Mouse (Mus musculus) macrophage (primary cell): Measurements from ENCODE around the gene Ttc38. TPM values are rescaled to one million over a fixed set of nuclear protein-coding genes. Genes with fewer than 3 reads are reported as not detected.
"Not testable (repeated sequence)": the region's sequence is repeated elsewhere in the genome, so short reads cannot be mapped to it uniquely, and the experiment has no call there.

ENCODE experiments used
- H3K27ac ChIP-seq: fragments of 350-480 bp; formaldehyde crosslinking; 2 replicates; pipeline ENCODE4 v1.9.0; 2021
- H3K36me3 ChIP-seq: fragments of 350-480 bp; formaldehyde crosslinking; 2 replicates; pipeline ENCODE4 v1.9.0; 2021; ENCODE audit errors: inconsistent target
- H3K4me3 ChIP-seq: fragments of 350-480 bp; formaldehyde crosslinking; 2 replicates; pipeline ENCODE4 v1.9.0; 2021; ENCODE audit errors: inconsistent target
- H3K79me2 ChIP-seq: fragments of 350-480 bp; formaldehyde crosslinking; 2 replicates; pipeline ENCODE4 v1.9.0; 2021; ENCODE audit errors: inconsistent target
- WGBS: methylation state at CpG from one replicate; pipeline ENCODE4 v1.1.7; 2026; ENCODE audit warnings: inconsistent platforms; ENCODE audit not compliant: missing documents; 5-methylcytosine and 5-hydroxymethylcytosine counted together
- polyA plus RNA-seq: library from polyadenylated mRNA; stranded (reverse); fragments of 250-400 nt; gene quantifications from 3 replicates; pipeline ENCODE4 v1.2.4, GENCODE M21; 2018; ENCODE audit warnings: inconsistent platforms

Gene Ttc38
- polyA plus RNA-seq, 1 experiment from 2014 or later, result 6.6 TPM

GRCm38 (mm10) chr15:85841796-85842360 is 9.8 kb downstream of the Ttc38 start:
- Histone ChIP-seq H3K36me3 (0 out of 2 replicates have a peak, but pooled peaks cover 7% of the 10 kb centered on the region), H3K79me2 (no peaks in the 10 kb centered on the region), H3K4me3 (no peak overlapping the region), H3K27ac (no peak overlapping the region)
- WGBS, result 89% methylated on average over 5 of the region's 5 CpGs

GRCm38 (mm10) chr15:85845071-85845470 is 13.0 kb downstream of the Ttc38 start:
- no peak overlapping the region for H3K27ac ChIP-seq
- no peaks in the 10 kb centered on the region for H3K79me2 ChIP-seq
- H3K36me3 ChIP-seq, result 0 out of 2 replicates have a peak, but pooled peaks cover 7% of the 10 kb centered on the region
- no peak overlapping the region for H3K4me3 ChIP-seq

GRCm38 (mm10) chr15:85851656-85852392 is 19.7 kb downstream of the Ttc38 start:
- no peak overlapping the region for H3K4me3 ChIP-seq
- 92% methylated on average over 12 of the region's 12 CpGs for WGBS
- no peak overlapping the region for H3K27ac ChIP-seq
- H3K79me2 ChIP-seq, result no peaks in the 10 kb centered on the region
- H3K36me3 ChIP-seq, result no peaks in the 10 kb centered on the region

GRCm38 (mm10) chr15:85858980-85859489 is 26.9 kb downstream of the Ttc38 start:
- no peaks in the 10 kb centered on the region for H3K36me3 ChIP-seq
- 12% methylated on average over 15 of the region's 15 CpGs for WGBS
- peaks cover 34% of the 10 kb centered on the region for H3K79me2 ChIP-seq
- H3K4me3 ChIP-seq, result peak overlapping the region; percentile 82
- H3K27ac ChIP-seq, result peak overlapping the region; percentile 71

DNA sequence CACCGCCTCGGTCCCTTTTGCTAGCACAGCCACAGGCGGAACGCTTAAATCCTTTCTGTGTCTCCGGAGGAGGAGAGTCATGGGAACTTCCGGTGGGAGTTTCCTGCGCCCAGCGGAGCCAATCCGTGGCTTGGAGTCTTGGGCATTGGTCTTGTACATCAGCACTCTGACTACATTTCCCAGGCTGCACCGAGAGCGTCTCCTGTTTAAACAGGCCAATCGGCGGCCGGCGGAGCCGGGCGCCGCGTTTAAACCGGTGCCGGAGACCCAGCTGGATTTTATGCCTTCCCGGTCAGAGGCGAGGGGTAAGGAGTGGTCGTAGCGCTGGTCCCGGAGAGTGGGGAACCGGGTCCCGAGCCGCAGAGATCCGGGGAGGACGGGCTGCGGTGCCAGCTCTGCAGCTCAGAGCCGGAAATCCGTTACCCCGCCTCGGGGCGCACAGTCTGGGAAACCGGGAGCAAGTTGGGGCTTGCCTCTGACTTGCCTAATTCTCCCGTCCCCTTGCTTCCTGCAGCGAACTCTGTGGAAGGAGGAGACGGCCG is 27.5 kb downstream of the Ttc38 start, which contains the start of gene Gtse1:
Gene Gtse1 (plus strand): TSS at position 256 of the 542 bp plus-strand sequence.
- Histone ChIP-seq H3K79me2 (peaks cover 34% of the 10 kb centered on the region), H3K4me3 (peak within 1 kb of the TSS; percentile 82), H3K36me3 (no peaks in the 10 kb centered on the region), H3K27ac (peak within 1 kb of the TSS; percentile 71)
- under 1% methylated on average over 42 of the region's 42 CpGs for WGBS

DNA sequence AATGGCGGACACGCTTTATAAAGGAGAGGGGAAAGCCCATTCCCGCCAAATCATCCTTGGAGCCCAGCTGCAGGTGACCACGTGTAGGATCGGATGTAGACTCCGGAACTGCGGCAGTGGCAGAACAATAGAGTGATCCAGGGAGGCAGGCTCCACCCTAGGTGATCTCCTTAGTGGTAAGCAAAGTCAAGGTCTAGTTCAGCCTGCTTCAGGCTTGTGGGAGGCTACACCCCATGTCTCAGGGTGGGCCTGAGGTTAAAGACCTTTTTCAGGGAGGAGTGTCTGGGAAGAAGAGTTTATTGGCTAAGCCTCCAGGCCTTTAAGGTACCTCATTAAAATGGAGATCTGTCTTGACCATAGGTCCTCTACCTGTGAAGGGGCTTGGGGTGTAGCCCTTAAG is 33.8 kb downstream of the Ttc38 start:
- Histone ChIP-seq H3K36me3 (peaks cover 15% of the 10 kb centered on the region; the same call in 1 of the 2 replicates), H3K79me2 (peaks cover 22% of the 10 kb centered on the region)
- H3K4me3 ChIP-seq, H3K27ac ChIP-seq: not testable (repeated sequence)
- WGBS, result 89% methylated on average over 7 of the region's 7 CpGs

DNA sequence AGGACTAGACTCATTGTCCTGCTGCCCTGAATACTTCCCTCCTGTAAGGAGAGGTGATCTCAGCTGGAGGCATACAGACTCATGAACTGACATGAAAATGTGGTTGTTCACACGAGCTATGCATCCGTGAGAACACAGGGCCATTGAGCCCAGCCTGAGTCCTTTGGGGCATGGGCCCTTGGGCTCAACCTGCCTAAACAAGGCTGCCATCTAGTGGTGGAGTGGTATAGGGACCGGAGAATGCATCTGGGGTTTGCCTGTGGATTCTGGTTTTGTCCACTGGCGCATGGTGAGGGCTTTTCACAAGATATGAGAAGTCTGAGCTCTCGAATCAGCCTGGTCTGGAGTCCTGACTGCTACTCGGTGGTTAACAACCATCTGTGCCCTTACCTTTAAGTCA is 35.6 kb downstream of the Ttc38 start:
- Histone ChIP-seq H3K79me2 (peaks cover 4% of the 10 kb centered on the region; the same call in 1 of the 2 replicates), H3K36me3 (peaks cover 25% of the 10 kb centered on the region; the same call in 1 of the 2 replicates), H3K27ac (no peak overlapping the region), H3K4me3 (no peak overlapping the region)
- 49% methylated on average over 6 of the region's 6 CpGs for WGBS

DNA sequence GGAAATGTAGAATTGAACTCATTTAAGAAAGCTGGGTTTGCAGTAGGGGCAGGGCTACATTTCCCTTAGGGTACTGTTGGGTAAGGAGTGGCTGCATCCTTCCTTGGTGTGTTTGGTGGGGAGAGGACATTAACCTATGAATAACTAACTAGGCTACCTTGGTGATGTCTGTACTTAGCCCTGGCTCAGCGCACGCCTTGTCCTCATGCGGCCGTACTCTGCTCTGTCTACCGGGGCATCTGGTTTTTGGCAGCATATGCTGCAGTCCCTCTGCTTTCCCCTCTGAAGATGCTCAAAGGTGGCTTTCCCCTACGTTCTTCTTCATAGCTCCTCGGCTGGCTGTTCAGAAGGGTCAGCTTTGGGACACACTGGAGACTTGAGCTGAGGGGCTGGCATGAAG is 45.2 kb downstream of the Ttc38 start:
- 92% methylated on average over 7 of the region's 7 CpGs for WGBS
- H3K79me2 ChIP-seq, result no peaks in the 10 kb centered on the region
- H3K27ac ChIP-seq, result no peak overlapping the region
- peaks cover 18% of the 10 kb centered on the region; the same call in 1 of the 2 replicates for H3K36me3 ChIP-seq
- no peak overlapping the region for H3K4me3 ChIP-seq

GRCm38 (mm10) chr15:85878848-85879497 is 46.9 kb downstream of the Ttc38 start, which contains the start of gene Trmu:
Trmu (plus strand) TSS chr15:85879312.
- Histone ChIP-seq H3K79me2 (no peaks in the 10 kb centered on the region), H3K36me3 (peaks cover 22% of the 10 kb centered on the region; the same call in 1 of the 2 replicates), H3K27ac (peak within 1 kb of the TSS; percentile 29; the same call in 1 of the 2 replicates), H3K4me3 (peak within 1 kb of the TSS; percentile 86)
- WGBS, result under 1% methylated on average over 48 of the region's 50 CpGs

- H3K36me3 ChIP-seq, result peaks cover 22% of the 10 kb centered on the region; the same call in 1 of the 2 replicates
- no peaks in the 10 kb centered on the region for H3K79me2 ChIP-seq
- H3K27ac ChIP-seq, result peak overlapping the region; percentile 29; the same call in 1 of the 2 replicates
- 2% methylated on average over 18 of the region's 18 CpGs for WGBS
- H3K4me3 ChIP-seq, result peak overlapping the region; percentile 86
These were observed 47.4 kb downstream of the Ttc38 start for GRCm38 (mm10) chr15:85879498-85879895.

DNA sequence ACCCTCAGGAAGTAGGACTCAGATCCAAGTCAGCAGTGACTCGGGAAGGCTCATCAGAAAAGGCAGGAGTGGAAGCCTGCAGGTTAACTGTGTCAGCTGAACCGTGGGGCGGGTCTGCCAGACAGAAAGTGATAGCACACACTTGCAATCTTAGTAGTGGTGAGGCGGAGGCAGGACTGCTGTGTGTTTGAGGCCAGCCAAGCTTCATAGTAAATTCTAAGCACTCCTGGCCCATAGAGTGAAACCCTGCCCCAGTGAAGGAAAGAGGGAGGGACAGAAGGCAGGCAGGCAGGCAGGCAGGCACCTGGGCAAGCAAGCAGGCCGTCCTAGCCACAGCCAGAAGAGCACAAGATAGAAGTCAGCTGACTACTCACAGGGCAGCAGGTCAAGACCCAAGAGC is 53.5 kb downstream of the Ttc38 start:
- Histone ChIP-seq H3K27ac (no peak overlapping the region), H3K4me3 (no peak overlapping the region), H3K79me2 (no peaks in the 10 kb centered on the region), H3K36me3 (peaks cover 29% of the 10 kb centered on the region)
- WGBS, result 98% methylated on average over 5 of the region's 5 CpGs

- no peak overlapping the region for H3K27ac ChIP-seq
- 85% methylated on average over 4 of the region's 4 CpGs for WGBS
- H3K79me2 ChIP-seq, result no peaks in the 10 kb centered on the region
- H3K4me3 ChIP-seq, result no peak overlapping the region
- peaks cover 59% of the 10 kb centered on the region for H3K36me3 ChIP-seq
These were observed 57.1 kb downstream of the Ttc38 start for GRCm38 (mm10) chr15:85889235-85889634.

DNA sequence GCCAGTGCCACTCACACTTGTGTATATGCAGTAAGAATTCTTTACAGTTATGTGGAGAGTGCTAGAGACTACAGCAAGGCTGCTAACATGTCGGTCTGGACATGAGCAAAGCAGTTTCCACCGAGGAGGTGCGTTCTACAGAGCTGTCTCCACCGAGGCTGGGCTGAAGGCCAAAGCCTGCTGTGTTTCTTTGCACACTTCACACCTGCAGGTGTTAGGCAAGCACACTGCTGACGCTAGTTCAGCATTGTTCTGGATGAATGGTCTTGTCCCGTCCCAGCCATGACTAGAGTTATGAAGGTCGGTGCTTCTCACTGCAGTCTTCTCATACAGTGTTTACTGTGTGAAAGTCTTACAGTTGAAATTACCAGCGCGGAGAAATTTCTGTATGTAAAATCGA is 59.9 kb downstream of the Ttc38 start:
- Histone ChIP-seq H3K4me3 (no peak overlapping the region), H3K36me3 (peaks cover 61% of the 10 kb centered on the region), H3K79me2 (no peaks in the 10 kb centered on the region), H3K27ac (no peak overlapping the region)
- 93% methylated on average over 10 of the region's 10 CpGs for WGBS

DNA sequence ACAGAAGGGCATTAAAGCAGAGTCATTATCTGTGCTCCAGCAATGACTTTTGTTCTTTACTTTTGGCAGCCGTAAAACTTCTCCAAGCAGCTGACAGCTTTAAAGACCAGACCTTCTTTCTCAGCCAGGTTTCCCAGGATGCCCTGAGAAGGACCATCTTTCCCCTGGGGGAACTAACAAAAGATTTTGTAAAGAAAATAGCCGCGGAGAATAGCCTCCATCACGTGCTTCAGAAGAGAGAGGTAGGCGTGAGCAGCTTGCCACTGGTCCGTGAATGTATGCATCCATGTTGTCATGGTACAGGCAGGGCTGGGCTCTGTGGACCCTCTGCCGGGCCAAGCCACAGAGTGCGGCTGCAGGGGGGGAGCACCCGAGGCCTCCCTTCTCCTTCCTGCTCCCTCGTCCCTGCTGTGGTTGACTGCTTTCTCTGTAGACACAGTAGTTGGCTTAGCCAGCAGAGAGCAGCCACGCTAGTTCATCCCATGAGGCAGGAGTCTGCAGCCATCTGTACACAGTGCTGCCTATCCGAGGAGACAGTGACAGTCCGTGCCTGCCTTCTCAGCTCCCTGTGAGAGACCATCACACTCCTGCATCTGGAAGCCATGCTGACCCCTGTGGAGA is 60.5 kb downstream of the Ttc38 start:
- no peak overlapping the region for H3K4me3 ChIP-seq
- WGBS, result 92% methylated on average over 13 of the region's 13 CpGs
- H3K36me3 ChIP-seq, result peaks cover 68% of the 10 kb centered on the region
- no peaks in the 10 kb centered on the region for H3K79me2 ChIP-seq
- H3K27ac ChIP-seq, result no peak overlapping the region
